Mouse (Mus musculus) heart, postnatal 36 days (tissue): ENCODE data around the gene Naa80. TPM values are rescaled to one million over a fixed set of nuclear protein-coding genes. Genes with fewer than 3 reads are reported as not detected.

Experiments used
- DNase-seq, 2 experiments: peaks; one replicate each; pipeline ENCODE4 v3.0.0; 2021 to 2022
- intact Hi-C: fragments of 180-260 bp; cut with DNase I; formaldehyde crosslinking; loops from one replicate; pipeline ENCODE4 v1.15.1; 2025
- total RNA-seq, 2 experiments: library from RNA; stranded (reverse); gene quantifications; 2 replicates each; pipeline ENCODE4 v1.2.3; 2021

Naa80 gene
- total RNA-seq, 2 experiments from 2014 or later: 16.6 to 19.1 TPM

DNA sequence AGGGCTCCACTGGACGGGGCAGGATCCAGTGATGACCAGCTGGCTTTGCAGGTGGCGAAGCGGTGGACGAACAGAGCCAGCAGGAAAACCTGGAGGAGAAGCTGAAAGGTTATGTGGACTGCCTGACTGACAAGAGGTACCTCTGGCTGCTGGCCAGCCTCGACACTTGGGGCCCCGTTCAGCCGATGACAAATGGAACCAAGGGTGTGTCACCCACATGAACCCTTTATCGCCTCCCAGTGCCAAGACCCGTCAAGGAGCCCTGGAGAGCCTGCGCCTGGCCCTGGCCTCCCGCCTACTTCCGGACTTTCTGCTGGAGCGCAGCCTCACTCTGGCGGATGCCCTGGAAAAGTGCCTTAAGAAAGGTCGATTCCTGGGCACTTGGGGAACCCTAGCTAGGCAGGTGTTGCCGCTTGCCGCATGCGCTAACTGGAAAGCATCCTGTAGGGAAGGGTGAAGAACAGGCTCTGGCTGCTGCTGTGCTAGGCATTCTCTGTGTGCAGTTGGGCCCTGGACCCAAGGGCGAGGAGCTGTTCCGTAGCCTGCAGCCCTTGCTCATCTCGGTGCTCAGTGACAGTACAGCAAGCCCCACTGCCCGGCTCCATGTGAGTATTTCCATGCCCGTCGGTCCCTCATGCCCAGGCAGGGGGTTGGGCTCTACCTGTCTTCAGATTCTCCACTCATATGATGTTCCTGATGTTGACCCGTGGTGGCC is 11.5 kb downstream of the Naa80 start:
- DNase-seq: no peak
- intact Hi-C loops: no loop called here

DNA sequence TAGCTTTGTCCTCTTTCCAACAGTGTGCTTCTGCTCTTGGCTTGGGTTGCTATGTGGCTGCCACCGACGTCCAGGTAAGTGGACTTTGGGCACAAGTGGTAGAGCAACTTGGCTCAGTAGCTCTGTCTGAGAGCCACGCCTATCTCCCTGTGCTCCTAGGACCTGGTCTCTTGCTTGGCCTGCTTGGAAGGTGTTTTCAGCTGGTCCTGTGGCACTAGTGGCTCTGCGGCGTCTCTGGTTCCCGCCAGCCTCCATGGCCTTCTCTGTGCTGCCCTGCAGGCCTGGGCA is 12.0 kb downstream of the Naa80 start:
- intact Hi-C loops: no loop called here

GRCm38 (mm10) chr9:107593101-107593976 is 14.7 kb downstream of the Naa80 start:
- intact Hi-C loops: no loop called here
- DNase-seq: no peak

More for the DNA sequence above, 12.0 kb downstream of the Naa80 start:
- no peak for DNase-seq

- no peak for DNase-seq
- intact Hi-C loops: no loop called here
Measured at GRCm38 (mm10) chr9:107594281-107595062, 15.8 kb downstream of the Naa80 start.

DNA sequence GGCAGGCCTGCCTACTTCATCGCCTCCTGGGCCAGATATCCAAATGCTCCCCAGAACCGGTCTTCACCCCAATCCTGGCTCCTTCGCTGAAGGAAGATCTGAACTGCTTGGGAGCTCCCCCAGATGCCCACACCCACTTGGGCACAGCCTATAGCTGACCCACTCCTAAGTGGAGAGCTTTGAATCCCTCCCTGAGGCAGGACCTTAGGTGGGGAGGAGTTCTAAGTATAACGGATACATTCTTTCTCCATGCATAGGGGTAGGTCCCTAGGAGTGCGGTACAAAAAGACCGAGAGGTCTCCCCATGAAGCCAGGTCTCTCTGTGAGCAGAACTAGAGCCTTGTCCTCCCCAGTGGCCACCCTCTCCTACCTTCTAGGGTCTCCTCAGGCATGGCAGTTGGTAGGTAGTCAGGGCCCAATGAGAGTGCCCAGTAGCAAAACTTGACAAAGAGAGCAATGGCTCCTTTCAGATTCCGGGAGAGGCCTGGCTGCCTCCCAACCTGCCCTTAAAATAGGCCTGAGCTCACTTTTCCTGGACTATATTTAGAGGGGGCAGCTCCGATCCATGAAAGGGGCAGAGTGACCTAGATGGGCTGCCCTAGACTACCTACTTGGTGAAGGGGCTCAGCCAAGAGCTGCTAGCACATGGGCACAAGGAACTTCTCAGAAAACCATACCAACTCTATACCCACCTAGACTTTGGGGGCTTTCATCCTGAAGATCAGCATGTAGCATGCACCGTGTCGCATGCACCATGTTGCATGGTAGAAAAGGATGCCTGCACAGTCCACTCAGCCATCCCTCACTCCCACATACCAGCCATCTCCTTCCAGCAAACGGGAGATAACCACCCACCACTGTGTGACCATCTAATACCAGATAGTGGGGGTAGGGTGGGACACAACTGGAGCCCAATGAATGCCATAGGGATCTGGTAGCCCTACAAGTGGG is 18.2 kb downstream of the Naa80 start:
- DNase-seq: peak; percentile 71 to 76
- intact Hi-C loops: no loop called here

DNA sequence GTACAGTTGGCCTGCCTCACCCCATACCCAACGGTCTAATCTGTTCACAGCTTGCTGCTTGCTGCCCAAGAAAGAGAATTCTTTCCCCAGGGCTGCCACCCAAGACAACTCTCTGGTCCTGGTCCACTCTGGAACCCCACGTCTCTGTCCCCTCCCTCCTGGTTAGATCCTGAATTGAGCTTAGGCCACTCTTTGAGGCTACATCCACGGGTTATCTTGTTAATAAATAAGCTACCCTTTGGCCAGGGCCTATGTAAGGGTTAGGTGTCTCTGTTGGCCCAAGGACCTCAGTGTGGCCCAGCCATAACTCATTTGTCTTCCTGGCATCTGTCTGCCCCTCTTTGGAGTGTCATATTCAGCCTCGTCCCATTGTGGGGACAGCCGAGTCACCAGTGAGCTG is 19.7 kb downstream of the Naa80 start:
- DNase-seq: no peak
- intact Hi-C loops: no loop called here

DNA sequence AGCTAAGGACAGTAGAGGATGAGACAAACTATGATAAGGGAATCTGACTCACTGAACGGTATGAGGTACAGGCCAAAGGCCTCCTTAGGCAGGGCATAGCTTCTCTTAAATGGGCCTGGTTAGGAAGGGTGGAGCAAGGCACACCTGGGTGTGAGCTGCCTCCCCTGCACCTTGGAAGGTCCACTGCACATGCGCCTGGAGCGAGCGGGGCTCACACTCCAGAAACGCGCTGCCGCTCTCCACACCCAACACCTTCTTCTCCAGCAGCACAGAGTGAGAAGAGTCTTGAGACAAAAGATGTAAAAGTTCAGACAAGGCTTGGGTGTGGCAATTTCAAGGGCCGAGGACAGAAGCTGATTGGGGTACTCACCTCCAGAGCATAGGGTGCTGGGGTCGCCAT is 20.7 kb downstream of the Naa80 start:
- intact Hi-C loops: no loop called here
- DNase-seq: no peak

DNA sequence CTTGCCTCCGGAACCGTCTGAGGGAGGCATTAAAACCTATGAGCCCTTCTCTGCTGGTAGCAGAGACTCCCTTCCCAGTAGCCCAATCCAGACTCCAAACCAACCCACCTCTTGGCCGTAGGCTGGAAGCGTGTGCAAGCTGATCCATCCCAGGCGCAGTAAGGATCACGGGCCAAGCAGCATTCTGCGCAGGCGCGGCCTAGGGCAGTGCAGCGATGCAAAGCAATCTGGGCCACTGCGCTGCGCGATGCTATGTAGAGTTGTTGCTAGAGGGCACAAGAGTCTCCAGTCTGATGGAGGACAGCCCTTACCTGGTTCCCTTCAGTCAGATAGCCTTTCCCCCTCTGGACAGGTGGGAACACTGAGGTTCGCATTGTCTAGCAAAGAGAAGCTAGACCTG is 21.2 kb downstream of the Naa80 start:
- intact Hi-C loops: loop anchor here (5.0 kb wide), 1 partner anchor 137 kb away; no protein-coding TSS in a partner anchor

DNA sequence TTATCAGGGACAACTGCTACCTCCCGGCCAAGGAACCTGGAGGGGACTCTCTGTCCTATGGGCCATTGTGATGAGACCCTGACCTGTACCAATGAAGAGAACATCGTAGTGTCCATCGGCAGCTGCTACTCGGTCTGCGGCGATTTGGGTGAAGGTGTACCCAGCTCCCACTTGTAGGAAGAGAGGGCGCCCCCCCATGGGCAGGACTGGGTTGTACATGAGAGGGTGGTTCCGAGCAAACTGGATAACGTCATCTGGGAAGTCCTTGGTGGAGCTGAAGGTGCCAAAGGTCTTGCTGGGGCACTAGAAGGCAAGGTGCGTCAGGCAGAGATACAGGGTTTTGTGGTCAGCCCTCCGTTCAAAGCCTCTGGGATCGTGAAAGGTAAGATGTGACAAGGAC is 22.1 kb downstream of the Naa80 start:
- intact Hi-C loops: loop anchor here (5.0 kb wide), 1 partner anchor 137 kb away; no protein-coding TSS in a partner anchor
- DNase-seq: no peak

More for the DNA sequence above, 21.2 kb downstream of the Naa80 start:
- no peak for DNase-seq

DNA sequence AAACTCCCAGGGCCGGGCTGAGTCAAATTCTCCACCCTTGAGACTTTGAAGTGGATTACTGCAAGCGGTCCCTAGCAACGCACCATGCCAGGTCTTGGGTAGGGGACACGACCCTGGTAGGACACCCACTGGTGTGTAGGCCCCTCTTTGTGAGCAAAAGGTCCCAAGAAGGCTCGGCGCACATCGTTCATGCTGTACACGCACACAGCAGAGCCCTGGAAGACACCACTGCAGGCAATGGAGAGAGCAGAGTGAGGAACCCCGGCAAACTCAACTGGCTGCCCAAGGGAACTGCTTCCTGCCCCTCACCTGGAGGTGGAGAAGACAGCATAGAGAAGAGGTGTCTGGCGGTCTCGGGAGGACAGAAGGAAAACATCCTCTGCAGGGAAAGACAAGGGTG is 22.6 kb downstream of the Naa80 start:
- no peak for DNase-seq
- intact Hi-C loops: loop anchor here (5.0 kb wide), 1 partner anchor 136 kb away; no protein-coding TSS in a partner anchor

- intact Hi-C loops: loop anchor here (1.0 to 5.0 kb wide), 2 partner anchors 42 to 135 kb away; no protein-coding TSS in a partner anchor
- DNase-seq: peak; percentile 95 to 98
Measured at GRCm38 (mm10) chr9:107602068-107602648, 23.5 kb downstream of the Naa80 start.

DNA sequence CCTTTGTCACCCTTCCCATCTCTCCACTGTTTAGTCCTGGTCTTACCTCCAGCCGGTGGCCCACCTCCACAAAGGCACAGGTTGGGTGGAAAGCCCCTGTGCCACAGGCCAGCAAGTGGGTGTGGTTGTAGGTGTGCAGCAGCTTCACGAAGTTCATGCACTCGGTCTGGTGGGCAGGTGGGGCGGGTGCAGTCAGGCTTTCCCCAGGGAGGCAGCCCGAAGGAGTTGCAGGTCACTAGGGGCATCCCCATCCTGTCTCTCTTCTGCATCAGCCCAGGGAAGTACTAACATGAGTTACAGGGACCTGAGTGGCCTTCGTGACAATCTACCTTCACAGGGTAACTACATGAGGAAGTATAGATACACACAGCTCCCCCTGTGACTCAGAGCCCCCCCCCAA is 24.6 kb downstream of the Naa80 start:
- DNase-seq: no peak
- intact Hi-C loops: loop anchor here (1.0 to 5.0 kb wide), 2 partner anchors 72 to 134 kb away; no protein-coding TSS in a partner anchor

- intact Hi-C loops: no loop called here
- DNase-seq: no peak
Measured at GRCm38 (mm10) chr9:107605041-107605661, 26.5 kb downstream of the Naa80 start.

DNA sequence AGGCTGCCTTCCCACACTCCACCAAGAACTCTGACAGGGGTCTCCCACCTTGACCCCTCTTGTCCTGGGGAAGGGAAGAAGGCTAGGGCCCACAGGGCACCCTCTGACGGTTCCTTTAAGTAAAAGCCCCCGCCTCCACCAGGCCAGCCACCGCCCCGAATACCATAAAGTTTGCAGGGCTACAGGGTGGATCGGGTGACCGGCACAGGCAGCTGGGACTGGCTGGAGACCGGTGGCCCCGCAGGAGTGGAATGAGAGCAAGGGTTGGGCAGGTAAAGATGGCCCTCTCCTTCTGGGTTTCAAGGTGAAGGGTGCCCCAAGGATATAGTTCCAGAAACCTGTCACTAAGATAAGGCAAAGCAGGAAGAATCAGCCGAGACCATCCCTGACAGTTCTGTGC is 27.9 kb downstream of the Naa80 start:
- intact Hi-C loops: no loop called here
- no peak for DNase-seq

DNA sequence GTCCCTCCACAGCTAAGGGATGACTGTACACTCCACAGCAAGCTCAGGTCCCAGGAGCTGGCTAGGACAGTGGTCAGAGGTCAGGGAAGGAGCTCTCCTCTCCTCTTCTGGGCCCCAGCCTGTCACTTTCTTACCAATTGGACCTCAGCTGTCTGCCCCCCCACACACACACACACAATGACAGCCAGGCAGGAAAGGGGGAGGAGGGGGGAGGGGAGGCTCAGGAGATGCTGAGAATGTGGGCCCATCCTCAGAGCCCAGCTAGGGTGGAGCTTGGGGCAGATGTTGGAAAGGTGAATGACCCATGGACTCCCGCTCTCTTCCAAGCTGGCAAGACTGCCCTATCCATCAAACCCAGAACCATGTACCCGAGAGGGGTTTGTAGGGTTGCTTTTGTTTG is 28.3 kb downstream of the Naa80 start:
- no peak for DNase-seq
- intact Hi-C loops: no loop called here

- intact Hi-C loops: no loop called here
- no peak for DNase-seq
Measured at GRCm38 (mm10) chr9:107607653-107608245, 29.1 kb downstream of the Naa80 start.

GRCm38 (mm10) chr9:107608741-107609432 is 30.2 kb downstream of the Naa80 start, which contains the start of gene Sema3b:
Sema3b (minus strand) TSS chr9:107609229.
- DNase-seq: no peak
- intact Hi-C loops: no loop called here

GRCm38 (mm10) chr9:107609433-107609830 is 30.7 kb downstream of the Naa80 start:
- DNase-seq: no peak
- intact Hi-C loops: no loop called here
